Mouse (Mus musculus) cortical plate, adult 2 months (tissue): Measurements from ENCODE around the gene Traf3.

Experiments
- CTCF ChIP-seq: fragments of 200-500 bp; IDR thresholded peaks from 2 replicates; pipeline ENCODE4 v1.5.1; 2011; ENCODE audit warnings: mild to moderate bottlenecking, control low read depth, low read length; ENCODE audit not compliant: insufficient read depth; ENCODE audit errors: extremely low read depth
- POLR2A ChIP-seq: fragments of 200-500 bp; IDR thresholded peaks from 2 replicates; pipeline ENCODE4 v1.6.1; 2011; ENCODE audit warnings: mild to moderate bottlenecking, low read length, control low read depth; ENCODE audit not compliant: insufficient read depth; ENCODE audit errors: extremely low read depth

- TF ChIP-seq POLR2A (no peak), CTCF (no peak)
Measured at GRCm38 (mm10) chr12:111265212-111265611, 99.0 kb downstream of the Traf3 start.
